Mouse (Mus musculus) heart, postnatal 25 days (tissue): Measurements from ENCODE around the gene Fmnl2. TPM values are rescaled to one million over a fixed set of nuclear protein-coding genes. Genes with fewer than 3 reads are reported as not detected.

ENCODE experiments used
- DNase-seq: peaks from one replicate; pipeline ENCODE4 v3.0.0; 2022; ENCODE audit warnings: low spot score
- intact Hi-C: fragments of 180-260 bp; cut with DNase I; formaldehyde crosslinking; loops from one replicate; pipeline ENCODE4 v1.15.1; 2025
- total RNA-seq, 2 experiments: library from RNA; stranded (reverse); gene quantifications; 2 replicates each; pipeline ENCODE4 v1.2.3; 2021

Fmnl2 gene
- total RNA-seq, 2 experiments from 2014 or later: 5.7 to 7.2 TPM

DNA sequence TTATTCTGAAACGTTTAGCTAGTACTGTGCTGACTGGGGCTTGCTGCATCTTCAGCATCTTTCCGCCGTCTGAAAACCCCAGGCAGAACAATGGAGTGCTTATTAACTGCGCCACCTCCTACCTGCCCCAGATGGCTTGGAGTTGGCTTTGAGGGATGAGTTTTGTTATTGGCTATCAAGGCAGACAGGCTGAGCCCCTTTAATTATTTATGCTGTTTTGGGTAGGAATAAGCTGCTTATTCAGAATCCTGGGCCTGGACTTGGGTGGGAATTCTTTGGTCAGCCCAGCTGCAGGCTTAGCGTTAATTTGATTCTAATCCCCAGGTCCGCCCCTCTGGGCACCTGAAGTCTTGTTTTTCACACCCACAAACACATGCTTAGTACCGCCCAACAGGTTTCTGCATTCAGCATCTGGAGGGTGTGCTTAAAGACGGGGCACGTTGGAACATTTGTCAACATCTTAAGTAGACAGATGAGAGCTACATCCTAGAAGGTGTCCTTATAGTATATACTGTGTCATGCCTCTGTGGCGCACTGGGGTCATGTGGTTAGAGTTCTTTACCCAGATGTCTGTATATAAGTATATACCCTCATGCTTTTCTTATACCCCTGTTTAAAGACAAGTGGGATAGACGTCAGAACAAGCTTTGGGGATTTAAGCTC lies 89.0 kb downstream of the Fmnl2 start:
- intact Hi-C loops: loop anchor here (10.0 kb wide), 1 partner anchor 138 kb away; no protein-coding TSS in a partner anchor
- DNase-seq: no peak

DNA sequence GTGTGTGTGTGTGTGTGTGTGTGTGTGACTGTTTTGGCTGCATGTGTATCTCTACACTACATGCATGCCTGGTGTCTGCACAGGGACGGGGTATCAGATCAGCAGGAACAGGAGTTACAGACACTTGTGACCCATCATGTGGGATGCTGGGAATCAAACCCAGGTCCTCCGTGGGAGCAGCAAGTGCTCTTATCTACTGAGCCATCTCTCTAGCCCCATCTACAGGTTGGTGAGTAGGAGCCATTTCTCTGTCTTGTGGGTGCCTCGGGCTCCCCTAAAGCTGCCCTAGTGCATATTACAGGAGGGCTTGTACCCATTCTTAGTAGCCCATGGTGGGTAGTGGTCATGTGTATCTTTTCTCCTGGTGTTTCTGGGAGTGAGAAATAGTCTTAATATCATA lies 90.7 kb downstream of the Fmnl2 start:
- DNase-seq: no peak
- intact Hi-C loops: loop anchor here (10.0 kb wide), 1 partner anchor 136 kb away; no protein-coding TSS in a partner anchor

DNA sequence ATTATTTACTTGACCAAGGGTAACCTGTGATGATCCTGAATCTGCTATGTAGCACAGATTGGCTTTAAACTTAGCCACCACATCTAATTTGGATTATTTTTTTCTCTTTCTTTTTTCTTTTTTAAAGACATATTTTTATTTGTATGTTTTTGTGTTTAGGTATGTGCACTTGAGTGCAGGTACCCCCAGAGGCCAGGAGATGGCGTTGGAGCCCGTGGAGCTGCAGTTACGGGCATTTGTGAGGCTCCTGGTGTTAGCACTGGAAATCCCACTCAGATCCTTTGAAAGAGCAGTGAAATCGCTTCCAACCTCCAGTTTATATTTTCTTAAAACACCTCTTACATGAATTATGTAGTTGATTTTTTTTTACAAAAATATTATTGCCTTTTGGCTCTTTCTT lies 91.9 kb downstream of the Fmnl2 start:
- no peak for DNase-seq
- intact Hi-C loops: loop anchor here (10.0 kb wide), 1 partner anchor 135 kb away; no protein-coding TSS in a partner anchor

DNA sequence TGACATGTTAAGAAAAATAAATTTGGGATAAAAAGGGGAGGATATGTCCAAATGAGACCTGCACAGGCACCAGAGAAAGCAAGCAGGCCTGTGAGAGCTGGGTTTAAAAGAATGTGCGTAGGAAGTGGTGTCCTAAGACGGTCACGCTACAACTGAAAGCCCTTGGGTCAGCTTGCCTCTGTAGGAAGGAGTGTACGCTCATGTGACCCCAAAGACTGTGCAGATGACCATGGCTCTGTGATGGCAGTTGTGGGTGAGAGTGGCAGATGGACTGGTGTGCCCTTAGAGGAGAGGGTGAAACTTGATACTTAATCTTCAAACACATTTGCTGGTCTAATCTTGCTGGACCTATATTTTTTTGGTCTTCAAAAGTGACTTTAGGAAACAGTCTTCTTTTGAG lies 92.6 kb downstream of the Fmnl2 start:
- no peak for DNase-seq
- intact Hi-C loops: no loop called here

DNA sequence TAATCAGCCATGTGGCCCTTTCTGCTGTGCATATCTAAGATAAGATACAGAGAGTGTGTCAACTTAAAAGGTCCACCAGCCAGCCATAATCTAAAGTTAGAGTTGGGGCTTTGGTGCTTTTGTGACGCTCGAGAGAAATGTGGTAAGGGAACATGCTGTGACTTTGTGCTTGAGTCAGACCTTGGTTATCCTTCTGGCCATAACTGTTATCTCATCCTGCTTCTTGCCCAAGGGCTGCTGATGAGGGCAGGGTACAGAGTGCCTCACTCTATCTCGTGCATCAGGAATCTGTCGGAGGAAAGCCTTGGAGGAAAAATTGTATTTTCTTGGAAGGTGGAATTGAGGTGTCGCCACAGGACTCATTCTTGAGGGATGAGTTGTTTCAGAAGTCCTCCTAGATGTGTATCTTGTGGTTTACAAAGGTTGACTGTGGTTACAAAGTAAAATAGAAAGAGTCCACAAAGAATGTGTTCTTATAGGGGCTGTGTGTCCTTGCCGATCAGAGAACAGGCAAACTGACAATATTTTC lies 94.6 kb downstream of the Fmnl2 start:
- DNase-seq: no peak
- intact Hi-C loops: no loop called here

DNA sequence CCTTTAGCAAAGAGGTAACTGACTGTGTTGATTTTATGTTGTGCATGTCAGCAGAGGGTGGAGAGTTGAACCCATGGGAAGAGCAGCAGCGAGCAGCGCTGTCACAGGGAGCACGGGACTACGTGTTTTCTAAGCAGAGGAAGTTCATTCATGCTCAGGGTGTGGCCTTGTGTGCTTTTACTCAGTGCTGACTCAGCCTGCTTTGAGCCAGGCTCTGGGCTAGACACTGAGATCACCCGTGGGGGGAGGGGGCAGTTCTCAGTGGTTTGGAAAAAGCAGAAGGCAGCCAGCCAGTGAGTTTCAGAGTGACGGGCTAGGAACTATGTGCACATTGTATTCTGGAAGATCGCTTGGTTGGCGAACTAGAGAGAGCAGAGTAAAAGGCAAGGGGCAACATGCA lies 97.4 kb downstream of the Fmnl2 start:
- peak; percentile 84 for DNase-seq
- intact Hi-C loops: loop anchor here (5.0 kb wide), 1 partner anchor 42 kb away; no protein-coding TSS in a partner anchor

DNA sequence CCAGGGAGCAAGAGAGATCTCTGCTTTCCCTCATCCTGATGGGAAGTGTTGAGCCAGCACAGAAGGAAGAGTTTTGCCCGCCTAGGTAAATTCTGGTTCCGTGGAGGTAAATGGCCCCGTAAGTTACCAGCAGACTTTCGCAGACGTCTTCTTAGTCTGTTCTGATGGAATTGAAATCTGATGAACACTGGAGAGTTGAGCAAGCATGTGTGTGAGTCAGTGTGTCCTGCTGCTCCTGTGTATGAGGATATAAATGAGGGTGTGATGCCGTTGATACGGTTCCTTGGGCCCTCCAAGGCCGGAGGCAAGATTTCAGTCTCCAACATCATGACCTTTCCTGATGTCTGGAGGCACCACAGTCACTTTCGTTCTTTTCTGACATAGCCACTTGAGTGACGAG lies 98.2 kb downstream of the Fmnl2 start:
- intact Hi-C loops: loop anchor here (5.0 kb wide), 1 partner anchor 41 kb away; no protein-coding TSS in a partner anchor
- DNase-seq: no peak

DNA sequence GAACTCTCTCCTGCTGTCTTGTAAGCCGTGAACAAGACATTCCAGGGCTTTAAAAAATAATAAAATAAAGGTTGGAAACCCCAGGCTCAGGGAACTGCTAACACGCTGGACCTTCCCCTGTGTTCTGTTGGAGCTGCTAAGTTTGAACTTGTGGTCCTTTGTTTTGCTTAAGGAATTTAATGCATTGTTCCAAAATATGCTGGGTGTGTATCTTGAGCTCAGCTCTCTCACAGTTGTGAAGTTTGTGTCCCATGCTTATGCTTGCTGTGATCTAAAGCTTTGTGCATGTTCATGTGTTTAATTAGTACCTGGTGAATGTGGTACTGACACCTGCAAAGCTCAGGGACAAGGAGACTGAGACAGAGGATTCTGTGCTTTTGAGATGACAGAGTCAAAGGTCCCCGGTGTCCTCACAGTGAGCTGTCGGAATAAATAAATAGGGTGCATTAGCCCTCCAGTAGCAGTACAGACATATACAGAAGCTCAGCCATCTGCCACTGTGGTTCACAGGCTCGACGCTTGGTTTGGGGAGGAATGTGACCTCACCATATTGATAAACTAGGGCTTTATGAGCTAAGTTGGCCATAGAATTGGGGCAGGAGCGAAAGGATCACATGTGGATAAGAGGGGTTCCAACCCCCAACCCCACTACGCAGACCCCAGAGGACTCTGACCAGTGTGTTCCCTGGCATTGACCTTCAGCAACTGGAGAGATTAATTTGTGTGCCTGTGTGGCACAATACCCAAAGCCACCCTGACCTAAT lies 100.3 kb downstream of the Fmnl2 start:
- DNase-seq: no peak
- intact Hi-C loops: loop anchor here (5.0 kb wide), 1 partner anchor 39 kb away; no protein-coding TSS in a partner anchor

DNA sequence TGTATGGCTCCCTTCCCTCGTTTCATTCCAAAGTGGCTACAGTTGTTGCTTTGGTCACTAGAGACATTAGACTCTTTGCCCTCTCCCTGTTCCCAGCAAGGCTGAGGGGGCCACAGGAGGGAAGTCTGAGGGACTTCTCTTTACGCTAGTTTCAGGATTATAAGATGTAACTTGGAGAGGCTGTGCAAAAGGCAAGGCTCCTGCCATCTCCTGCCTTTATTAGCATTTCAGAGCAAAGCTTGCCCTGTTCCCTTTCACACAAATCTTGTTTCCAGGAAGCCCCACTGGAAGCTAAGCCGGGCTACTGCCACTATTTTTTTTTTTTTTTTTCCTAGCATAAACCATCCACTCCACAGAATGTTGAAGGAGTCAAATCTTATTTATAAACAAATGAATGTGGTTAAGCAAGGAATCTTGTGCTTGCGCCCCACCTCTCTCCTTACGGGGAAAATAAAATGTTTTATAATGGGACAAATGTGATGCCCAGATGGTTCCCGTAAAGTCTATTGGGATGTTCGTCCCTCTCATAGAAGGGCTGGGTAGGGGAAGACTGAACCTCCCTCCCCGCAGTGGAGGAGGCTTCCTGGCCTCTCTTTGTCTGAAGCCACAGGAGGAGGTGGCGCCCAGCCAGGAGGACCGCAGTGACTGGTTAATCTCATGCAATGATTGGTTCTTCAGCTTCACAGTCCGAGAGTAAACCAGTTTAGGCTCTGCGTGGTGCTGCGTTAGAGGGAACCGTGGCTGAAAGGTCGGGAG lies 101.1 kb downstream of the Fmnl2 start:
- intact Hi-C loops: loop anchor here (5.0 kb wide), 1 partner anchor 39 kb away; no protein-coding TSS in a partner anchor
- DNase-seq: peak; percentile 60

DNA sequence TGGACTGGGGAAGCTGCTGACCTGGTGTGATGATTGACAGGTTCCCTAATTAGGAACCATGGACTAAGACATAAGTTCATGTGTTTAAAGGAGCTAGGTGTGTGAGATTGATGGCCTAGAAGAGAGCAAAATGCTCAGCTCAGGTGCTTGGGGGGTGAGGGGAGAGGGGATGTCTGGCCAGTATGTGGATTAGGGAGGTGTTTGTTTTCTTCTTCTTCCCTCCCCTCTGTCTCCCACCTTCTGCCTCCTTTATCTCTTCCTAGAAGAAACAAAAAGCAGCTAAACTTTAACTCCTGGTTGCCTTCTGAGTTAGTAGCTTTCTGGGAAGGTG lies 101.6 kb downstream of the Fmnl2 start:
- intact Hi-C loops: loop anchor here (5.0 kb wide), 1 partner anchor 38 kb away; no protein-coding TSS in a partner anchor
- DNase-seq: no peak

DNA sequence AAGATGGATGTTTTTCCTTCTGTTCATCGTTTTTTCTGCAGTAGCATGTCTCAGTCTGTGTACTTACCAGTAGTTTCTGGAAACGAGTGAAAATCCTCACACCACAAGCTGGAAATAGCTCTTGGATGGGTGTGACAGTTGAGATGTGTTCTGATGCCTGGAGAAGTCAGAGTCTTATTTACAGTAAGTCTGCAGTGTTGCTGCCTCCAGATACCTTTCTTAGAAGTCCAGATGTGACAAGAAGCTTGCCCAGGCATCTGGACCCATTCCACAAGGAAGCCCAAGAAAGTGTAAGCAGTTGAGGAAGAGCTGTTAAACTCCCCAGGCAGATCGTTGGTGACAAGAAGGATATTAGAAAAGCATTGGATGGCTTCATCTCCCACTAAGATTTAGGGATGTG lies 102.3 kb downstream of the Fmnl2 start:
- DNase-seq: no peak
- intact Hi-C loops: loop anchor here (5.0 kb wide), 1 partner anchor 37 kb away; no protein-coding TSS in a partner anchor

DNA sequence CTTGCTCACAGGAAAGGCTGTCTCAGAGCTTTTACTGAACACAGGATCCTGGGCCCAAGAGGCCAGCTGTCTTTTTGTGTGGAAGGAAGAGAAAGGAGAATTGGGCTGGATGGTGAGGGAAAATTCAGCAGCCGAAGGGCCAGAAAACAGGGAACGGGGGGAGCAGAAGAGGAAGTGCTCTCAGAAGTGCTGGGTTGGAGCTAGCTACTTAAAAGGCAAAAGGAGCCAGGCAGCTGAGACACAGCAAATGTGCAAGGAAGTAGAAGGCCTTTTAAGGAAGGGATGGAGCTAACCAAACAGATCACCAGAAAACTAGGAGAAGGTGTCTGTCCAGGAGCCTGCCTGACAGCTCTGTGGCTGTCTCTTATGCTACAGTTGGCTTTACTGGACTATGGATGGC lies 103.0 kb downstream of the Fmnl2 start:
- intact Hi-C loops: no loop called here
- no peak for DNase-seq

DNA sequence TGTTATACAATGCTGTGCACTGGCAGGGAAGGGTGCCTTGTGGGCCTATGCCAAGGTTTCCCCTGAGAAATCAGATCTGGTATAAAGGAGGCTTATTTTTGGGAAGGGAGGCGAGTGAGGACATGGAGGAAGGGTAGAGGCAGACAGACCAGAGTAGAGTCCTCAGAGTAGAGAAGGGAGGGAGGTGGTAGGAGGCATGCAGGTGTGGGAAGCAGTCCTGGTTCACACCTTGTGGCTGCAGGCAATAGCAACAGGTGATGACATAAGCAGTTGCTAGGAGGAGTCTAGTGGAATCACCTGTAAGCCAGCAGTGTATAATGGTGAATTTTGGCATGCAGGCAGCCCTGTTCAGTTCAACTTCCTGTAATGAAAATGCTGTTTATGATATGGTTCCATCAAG lies 105.8 kb downstream of the Fmnl2 start:
- intact Hi-C loops: no loop called here
- DNase-seq: no peak

DNA sequence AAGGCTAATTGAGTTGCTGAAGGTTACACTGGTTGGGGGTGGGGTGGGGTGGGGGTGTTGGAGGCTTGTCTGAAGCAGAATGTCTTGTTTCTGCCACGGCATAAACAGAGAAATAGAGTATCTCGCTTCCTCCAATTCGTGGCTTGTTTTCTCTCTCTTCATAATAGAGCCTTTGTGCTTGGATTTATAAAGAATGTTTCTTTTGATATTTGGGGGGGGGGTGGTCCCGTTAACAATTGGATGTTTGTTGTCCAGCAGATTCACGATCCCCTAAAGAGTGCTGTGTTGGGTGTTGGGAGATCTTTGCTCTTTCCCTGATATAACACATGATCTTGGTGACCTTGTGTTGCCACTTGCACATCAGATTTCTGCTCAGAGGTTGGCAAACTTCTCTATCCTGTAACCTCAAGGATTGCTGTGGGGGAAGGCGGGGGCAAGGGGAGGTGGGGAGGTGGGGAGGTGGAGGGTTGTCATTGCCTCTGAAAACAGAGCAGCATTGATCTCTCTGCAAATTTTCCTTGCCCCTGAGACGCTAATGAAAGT lies 106.8 kb downstream of the Fmnl2 start:
- no peak for DNase-seq
- intact Hi-C loops: no loop called here

DNA sequence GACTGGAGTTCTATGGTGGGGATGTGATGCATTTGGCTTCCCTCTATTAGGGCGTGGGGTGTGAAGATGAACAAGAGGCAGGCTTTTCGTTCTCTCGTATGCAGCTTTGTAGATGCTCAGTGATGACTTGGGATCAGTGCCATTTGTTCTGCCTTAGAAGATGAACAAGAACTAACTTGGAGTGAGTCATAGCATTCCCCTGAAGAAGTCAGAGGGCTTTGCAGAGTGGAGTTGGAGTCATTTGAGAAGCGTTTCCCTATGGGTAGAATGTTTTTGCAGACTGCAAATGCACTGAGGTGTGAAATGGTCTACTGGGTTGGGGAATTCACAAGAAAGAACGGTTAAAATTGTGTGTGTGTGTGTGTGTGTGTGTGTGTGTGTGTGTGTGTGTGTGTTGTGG lies 108.6 kb downstream of the Fmnl2 start:
- no peak for DNase-seq
- intact Hi-C loops: no loop called here

DNA sequence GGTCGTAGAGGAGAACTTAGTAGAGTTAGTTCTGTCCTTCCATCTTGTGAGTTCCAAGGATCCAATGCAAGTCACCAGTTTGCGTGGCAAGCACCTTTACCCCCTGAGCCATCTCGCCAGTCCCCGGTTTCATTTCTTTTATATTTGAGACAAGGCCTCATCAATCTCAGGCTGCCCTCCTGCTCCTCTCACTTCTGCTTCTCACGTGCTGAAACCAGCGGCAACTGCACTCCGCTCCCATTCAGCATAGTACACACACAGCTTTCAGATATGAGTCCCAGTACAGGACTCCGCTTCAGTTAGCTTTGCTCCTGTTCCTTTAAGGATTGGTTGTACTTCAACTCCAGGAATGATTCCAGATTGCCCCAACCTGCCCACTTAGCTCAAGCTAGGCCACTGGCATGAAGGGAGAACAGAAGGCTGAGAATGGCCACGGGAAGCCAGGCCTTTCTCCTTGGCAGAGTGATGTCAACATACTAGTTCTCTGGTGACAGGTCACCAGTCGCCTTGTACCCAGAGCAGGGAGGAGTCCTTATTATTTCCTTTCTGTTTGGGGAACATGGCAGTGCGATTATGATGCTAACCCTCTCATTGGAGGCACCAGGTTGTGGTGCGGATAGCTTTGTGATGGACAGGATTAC lies 109.3 kb downstream of the Fmnl2 start:
- no peak for DNase-seq
- intact Hi-C loops: no loop called here

DNA sequence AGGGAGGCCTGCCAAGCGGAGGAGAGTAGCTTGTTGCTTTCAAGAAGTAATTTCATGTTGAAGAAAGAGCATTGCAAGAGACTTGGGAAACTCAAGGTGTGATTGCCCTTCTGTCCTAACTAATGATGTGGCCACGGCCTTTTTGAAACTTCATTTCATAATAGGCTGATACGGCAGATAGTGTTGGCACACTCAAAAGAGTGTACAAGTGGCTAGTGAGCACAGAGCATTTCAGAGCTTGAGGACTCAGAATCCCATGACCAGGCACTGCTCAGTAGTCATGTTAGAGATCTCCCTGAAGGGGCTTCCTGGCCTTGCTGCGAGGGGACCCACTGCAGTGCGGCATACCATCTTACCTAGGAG lies 109.8 kb downstream of the Fmnl2 start:
- no peak for DNase-seq
- intact Hi-C loops: no loop called here

DNA sequence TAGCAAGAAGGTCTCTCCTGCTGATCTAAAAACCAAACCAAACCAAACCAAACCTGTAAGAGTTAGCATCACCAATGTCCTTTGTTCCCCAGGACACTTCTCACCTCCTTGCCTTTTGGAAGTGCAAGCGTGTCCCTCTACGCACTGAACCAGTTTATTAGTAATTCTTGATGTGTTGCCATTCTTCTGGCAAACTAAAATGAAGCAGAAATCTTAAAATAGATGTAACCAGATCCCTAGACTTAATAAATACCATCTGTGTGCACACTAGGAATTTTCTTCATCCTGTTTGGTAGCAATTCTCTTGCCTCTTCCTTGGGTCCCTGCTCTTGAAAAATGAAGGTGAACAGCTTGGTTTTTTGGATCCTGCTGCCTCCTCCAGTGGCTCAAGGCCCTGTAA lies 111.2 kb downstream of the Fmnl2 start:
- intact Hi-C loops: no loop called here
- DNase-seq: no peak

DNA sequence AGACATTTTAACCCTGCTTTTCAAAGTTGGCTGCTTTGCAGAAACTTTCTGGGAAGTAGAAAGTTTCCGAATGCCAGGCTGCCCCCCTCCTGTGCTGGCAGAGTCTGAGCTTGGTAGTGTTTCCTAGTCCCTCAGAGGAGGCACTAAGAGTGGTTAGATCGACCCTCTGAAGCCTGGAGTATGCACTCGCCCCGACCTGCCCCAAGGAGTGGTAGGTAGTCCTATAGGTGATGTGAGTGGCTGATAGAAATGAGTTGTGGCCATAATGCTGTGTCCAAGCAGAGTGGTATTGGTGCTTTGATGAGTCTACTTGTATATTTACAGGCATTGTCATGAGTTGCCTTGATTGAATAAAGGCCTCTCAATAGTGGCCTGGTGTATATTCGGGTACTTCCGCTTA lies 116.4 kb downstream of the Fmnl2 start:
- intact Hi-C loops: no loop called here
- DNase-seq: no peak

DNA sequence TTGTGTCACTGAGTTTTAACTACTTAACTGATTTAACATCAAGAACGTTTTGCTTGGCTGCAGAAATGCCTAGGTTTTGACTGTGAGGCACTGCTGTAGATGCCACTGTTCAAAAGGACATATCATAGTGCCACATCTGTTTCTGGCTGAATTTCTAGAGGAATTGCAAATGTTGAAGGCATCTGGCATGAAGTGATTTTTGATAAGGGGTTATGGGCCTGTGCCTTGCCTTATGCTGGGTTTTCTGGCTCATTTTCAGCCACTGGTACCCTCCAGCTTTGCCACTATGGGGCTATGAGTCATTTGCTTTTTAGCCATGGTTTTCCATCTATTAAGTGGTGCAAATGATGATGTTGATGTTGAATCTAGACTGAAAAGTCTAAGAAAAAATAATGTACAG lies 117.1 kb downstream of the Fmnl2 start:
- intact Hi-C loops: no loop called here
- no peak for DNase-seq
